Mouse (Mus musculus): ENCODE results near the gene Zranb2. TPM values are rescaled to one million over a fixed set of nuclear protein-coding genes. Genes with fewer than 3 reads are reported as not detected.

The Zranb2 gene
- 100 to 1,000 TPM; 126 to 157 TPM for total RNA-seq (2021)

DNA sequence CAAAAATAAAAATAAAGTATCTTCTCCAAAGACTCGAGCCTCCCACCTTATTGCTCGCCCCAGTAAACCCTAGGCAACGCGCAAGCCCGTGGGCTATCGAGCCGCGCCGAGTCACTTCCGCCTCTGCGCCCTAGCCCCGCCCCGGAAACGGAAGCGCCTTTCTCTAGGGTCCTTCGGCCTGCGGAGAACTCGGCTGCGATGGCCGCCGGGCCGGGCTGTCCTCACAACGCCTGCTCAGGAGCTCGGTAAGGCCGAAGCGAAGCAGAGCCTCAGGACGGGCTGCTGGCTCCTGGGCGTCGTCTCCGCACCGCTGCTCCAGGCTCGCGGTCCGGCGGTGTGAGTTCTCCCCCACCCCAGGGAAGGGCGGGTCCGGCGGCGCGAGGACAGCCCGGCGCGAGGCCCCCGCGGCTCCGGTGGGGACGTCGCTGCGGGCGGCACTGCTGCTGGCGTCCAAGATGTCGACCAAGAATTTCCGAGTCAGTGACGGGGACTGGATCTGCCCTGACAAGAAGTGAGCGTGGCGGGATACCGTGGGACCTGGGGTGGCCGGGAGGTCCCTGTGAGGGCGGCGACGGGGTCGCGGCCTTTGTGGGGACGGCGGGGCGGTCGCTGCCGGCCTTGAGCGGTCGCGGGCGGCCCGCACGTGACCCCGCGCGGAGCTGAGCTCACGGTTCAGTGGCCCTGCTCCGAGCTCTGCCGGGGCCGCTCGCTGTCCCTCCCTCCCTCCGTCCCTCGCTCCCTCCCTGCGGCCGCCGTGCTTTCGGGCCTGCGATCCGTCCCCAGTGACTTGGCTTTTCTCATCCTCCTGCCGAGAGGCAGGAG, at the start of gene Zranb2:
Gene Zranb2 (plus strand): TSS at position 197 of the 822 bp plus-strand sequence.
- peak; percentile 95 for DNase-seq (ENCODE audit: low spot score in 2 of 2)
- intact Hi-C loops (cut with DNase I): no loop called here

DNA sequence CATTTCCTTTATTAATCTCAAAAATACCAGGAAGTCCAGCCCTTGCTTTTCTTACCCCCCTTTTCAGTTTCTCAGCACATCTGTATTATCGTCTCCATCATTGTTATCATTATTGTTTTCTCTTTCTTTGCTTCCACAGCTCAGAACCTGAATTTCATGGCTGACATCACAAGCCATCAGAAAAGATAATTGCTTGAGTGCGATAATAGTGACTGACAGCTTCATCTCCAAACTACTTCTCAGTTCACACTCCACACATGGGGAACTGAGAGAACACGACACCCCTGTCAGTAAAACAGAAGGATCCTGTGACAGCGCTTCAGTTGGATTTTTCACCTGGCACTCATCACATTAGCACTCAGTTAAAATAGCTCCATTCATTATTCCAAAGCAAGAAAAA, 41.9 kb upstream of the Zranb2 start:
- intact Hi-C loops (cut with DNase I): no loop called here
- no peak for DNase-seq (ENCODE audit: low spot score in 2 of 2)

- DNase-seq (ENCODE audit: low spot score in 2 of 2): no peak
- intact Hi-C loops (cut with DNase I): no loop called here
Measured at GRCm38 (mm10) chr3:157502216-157502615, 31.7 kb upstream of the Zranb2 start.

DNA sequence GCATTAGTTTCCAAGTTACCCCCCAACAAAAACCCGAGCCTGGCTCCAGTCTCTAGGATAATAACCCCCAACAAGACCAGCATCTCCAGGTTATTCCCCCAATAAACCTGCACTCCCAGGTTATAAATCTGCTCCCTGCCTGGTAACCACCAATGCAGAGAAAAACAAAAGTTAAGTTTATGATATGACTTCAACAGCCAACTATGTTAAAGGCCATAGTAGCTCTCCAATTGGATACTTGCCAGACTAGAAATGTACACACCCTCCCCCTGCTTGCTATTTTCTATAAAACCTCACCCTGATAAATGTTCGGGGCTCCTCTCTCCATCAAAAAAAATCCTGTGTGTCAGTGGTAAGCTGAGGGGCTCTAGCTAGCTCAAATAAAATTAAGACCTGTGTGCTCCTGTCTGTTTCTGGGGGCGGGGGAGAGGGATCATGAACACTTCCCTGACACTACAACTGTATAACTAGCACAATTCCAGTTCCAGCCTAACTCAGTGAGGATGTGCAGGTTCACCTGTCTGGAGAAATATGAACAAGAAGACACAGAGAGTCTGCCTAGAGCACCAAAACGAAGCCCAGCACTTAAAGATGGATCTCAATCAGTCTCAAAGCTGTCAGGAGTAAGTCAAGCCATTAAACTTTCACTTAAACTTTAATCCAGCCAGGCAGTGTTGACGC, 19.7 kb upstream of the Zranb2 start:
- intact Hi-C loops (cut with DNase I): no loop called here
- DNase-seq (ENCODE audit: low spot score in 2 of 2): no peak

GRCm38 (mm10) chr3:157516471-157516870, 17.5 kb upstream of the Zranb2 start:
- no peak for DNase-seq (ENCODE audit: low spot score in 2 of 2)
- intact Hi-C loops (cut with DNase I): no loop called here

GRCm38 (mm10) chr3:157517992-157518391, 16.0 kb upstream of the Zranb2 start:
- intact Hi-C loops (cut with DNase I): no loop called here
- no peak for DNase-seq (ENCODE audit: low spot score in 2 of 2)

DNA sequence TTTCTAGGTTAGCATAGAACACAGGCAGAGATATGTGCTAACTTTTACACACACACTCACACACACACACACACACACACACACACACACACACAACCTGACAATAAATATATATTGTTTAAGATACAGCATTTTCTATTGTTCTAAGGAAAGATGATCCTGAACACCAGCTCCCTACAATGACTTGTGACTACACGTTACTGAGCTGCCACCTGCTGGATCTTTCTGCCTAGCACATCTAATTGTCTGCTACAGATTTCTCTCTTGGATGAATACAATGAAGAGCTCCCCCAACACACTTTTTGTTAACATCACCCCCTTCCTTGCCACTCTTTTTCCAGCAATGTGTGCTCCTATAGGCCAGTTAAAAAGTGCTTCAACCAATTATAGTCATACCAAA, 13.5 kb upstream of the Zranb2 start:
- peak; percentile 21 to 64 for DNase-seq (ENCODE audit: low spot score in 2 of 2)
- intact Hi-C loops (cut with DNase I): loop anchor here (10.0 kb wide), 2 partner anchors 286 to 956 kb away; partner anchors contain the start of gene Negr1

DNA sequence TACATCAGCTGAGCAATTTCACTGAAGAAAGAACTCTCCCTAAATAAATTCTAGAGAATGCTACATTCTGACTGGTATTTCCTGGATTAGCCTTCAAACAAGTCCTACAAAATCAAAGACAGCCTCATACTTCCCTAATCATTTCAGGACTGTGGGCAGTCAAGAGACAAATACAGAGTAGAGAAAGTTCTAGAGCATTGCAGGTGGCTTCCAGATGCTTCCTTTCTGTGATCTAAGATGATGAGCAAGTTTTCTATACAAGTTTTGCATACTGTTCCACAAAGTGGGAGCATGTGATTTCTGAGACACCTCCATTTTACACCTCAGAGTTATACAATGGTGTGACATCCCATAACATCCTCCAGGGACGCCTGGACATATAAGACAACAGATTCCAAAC, 10.1 kb upstream of the Zranb2 start:
- intact Hi-C loops (cut with DNase I): loop anchor here (10.0 kb wide), 2 partner anchors 289 to 959 kb away; partner anchors contain the start of gene Negr1
- DNase-seq (ENCODE audit: low spot score in 2 of 2): no peak

- no peak for DNase-seq (ENCODE audit: low spot score in 2 of 2)
- intact Hi-C loops (cut with DNase I): no loop called here
Measured at GRCm38 (mm10) chr3:157531585-157531984, 2.4 kb upstream of the Zranb2 start.

- intact Hi-C loops (cut with DNase I): no loop called here
Measured at GRCm38 (mm10) chr3:157534786-157535415, 941 bp downstream of the Zranb2 start.

GRCm38 (mm10) chr3:157549323-157549722, 15.4 kb downstream of the Zranb2 start:
- intact Hi-C loops (cut with DNase I): no loop called here
- no peak for DNase-seq (ENCODE audit: low spot score in 2 of 2)

More at GRCm38 (mm10) chr3:157534786-157535415, 941 bp downstream of the Zranb2 start:
- DNase-seq (ENCODE audit: low spot score in 2 of 2): no peak

DNA sequence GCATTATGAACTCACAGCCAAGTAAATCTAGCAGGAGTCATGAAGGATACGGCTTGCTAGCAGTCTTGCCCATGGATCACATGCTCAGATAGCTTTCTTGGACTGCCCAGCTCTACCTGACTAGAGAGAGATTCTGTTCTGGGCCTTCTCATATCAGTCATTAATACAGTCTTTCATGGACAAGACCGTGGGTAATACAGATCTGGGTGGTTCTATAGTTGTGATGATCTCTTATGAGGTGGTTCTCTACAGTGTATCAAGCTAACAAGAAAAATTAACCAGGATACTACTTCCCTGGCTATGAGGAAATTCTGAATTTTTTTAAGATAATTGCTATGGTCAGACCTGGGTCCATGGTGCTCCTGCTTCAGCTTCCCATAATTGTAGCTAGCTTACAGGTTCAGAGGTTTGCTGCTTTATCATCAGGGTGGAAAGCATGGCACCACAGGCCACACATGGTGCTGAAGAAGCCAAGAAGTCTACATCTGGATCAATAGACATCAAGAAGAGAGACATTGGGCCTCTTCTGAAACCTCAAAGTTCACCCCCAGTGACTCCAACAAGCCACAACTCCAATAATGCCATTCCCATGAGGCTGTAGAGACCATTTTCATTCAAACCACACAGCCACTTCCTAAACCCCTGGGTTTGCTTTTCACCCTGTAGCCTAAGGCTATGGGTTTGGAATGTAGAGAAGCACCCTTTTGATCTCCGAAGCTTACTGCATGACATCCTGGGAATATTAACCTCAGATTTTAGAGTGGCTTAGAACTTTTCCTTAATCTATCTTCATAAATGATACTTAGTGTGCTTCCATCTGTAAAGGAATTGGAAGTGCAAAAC, 16.0 kb downstream of the Zranb2 start:
- intact Hi-C loops (cut with DNase I): no loop called here
- DNase-seq (ENCODE audit: low spot score in 2 of 2): no peak

DNA sequence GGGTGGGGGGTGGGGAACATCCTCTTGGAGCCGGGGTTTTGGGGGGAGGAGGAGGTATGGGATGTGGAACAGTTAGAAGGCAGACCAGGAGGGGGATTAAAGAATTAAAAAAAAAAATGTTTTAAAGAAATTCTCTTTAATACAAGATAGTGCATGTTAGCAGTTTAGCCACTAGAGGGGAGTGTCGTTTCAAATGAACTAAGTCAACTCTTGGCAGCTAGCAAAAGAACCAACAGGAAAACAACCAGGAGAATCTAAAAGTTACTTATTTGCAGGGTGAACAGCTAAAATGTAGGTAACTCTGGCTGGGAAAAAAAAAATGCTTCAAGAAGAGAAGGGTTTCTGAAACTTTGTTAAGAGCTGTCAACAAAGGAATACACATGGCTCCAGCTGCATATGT, 31.2 kb downstream of the Zranb2 start:
- no peak for DNase-seq (ENCODE audit: low spot score in 2 of 2)
- intact Hi-C loops (cut with DNase I): loop anchor here (10.0 kb wide), 3 partner anchors 310 to 1980 kb away; no protein-coding TSS in a partner anchor

DNA sequence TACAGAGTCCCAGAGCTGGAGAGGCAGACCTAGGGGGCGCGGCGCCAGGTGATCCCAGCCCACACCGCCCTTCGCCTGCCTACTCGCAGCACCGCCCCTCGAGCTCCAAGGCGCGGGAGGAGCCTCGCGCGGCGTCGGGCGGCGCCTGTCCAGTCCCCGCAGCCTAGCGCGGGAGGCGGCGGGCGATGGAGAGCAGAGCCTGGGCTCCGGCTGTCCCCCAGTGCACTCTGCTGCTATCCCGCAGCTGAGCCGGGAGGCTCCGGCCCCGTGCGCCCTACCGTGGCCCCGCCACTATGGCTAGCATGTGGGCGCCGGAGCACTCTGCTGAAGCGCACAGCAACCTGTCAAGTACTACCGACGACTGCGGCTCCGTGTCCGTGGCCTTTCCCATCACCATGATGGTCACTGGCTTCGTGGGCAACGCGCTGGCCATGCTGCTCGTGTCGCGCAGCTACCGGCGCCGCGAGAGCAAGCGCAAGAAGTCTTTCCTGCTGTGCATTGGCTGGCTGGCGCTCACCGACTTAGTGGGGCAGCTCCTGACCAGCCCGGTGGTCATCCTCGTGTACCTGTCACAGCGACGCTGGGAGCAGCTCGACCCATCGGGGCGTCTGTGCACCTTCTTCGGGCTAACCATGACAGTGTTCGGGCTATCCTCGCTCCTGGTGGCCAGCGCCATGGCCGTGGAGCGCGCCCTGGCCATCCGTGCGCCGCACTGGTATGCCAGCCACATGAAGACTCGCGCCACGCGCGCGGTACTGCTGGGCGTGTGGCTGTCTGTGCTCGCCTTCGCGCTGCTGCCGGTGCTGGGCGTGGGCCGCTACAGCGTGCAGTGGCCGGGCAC, 33.0 kb downstream of the Zranb2 start, which contains the start of gene Ptger3:
Gene Ptger3 (plus strand): TSS at position 168 of the 841 bp plus-strand sequence.
- DNase-seq (ENCODE audit: low spot score in 2 of 2): peak; percentile 49 to 55
- intact Hi-C loops (cut with DNase I): loop anchor here (1.0 to 10.0 kb wide), 4 partner anchors 150 to 1978 kb away; no protein-coding TSS in a partner anchor

DNA sequence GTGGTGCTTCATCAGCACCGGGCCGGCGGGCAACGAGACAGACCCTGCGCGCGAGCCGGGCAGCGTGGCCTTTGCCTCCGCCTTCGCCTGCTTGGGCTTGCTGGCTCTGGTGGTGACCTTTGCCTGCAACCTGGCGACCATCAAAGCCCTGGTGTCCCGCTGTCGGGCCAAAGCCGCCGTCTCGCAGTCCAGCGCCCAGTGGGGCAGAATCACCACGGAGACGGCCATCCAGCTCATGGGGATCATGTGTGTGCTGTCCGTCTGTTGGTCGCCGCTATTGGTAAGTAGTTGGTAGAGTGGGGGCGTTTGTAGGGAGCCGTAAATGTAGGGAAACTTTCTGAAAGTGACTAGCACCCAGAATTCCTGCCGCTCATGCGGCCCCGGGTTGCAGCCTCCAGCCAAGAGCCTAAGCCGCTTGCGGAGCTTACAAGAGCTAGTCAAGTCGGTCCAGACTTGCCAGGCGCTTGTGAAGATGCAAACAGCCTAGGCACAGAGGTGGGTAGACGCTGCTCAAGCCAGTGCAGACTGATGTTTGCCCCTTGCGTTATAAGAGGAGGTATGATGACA, 33.7 kb downstream of the Zranb2 start:
- intact Hi-C loops (cut with DNase I): loop anchor here (1.0 to 10.0 kb wide), 4 partner anchors 150 to 1977 kb away; no protein-coding TSS in a partner anchor
- DNase-seq (ENCODE audit: low spot score in 2 of 2): peak; percentile 10 to 16

DNA sequence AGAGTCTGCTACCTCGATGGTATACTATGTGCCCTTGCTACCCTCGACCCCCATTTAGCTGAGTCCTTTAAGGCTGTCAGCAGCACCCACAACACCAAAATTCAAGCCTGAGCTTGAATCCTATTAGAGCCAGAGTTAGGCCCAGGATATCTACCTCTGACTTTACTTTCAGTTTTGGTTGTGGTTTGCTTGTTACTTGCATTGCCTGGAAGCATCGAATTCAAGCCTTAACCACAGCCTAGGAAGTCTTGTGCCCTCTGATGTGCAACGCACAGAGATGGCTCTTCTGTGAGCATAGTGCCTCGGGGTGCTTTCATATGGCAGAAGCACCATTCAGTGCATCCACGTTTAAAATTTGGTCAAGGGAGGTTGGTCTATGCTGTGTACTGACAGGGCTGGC, 38.1 kb downstream of the Zranb2 start:
- DNase-seq (ENCODE audit: low spot score in 2 of 2): no peak
- intact Hi-C loops (cut with DNase I): no loop called here

- intact Hi-C loops (cut with DNase I): no loop called here
Measured at GRCm38 (mm10) chr3:157575441-157576342, 41.7 kb downstream of the Zranb2 start.

More at GRCm38 (mm10) chr3:157575441-157576342, 41.7 kb downstream of the Zranb2 start:
- no peak for DNase-seq (ENCODE audit: low spot score in 2 of 2)

Measured in left cerebral cortex, postnatal 36 days (tissue).